1 mouse cellular context compared by ENCODE assay signal in the genomic region with DNA sequence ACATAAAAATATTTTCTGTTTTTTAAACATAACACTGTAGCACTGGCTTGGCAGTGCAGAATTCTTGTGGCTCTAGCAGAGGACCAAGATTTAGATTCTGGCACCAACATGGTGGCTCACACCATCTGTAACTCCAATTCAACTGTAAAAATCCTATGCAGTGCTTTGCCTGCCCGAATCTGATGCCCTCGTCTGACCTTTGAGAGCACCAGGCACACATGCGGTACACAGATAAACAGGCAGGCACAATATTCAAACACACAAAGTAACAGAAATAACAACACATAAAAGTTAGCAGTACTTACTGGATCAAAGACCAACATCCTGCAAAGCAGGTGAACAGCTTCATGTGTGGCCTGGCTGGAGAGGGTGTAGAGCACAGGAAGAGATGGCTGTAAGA.
TF ChIP-seq lines count a peak whose summit lies in the region.

No protein-coding gene starts in this region.

TF ChIP-seq in MEL, 35 proteins besides CTCF, POLR2A, EP300 and RAD21:
- TF ChIP-seq RCOR1 (IDR thresholded peaks at IDR 0.05; ENCODE audit: low read depth, low read length) (peak; percentile 28; the same call in 1 of the 2 replicates), TCF12 (IDR thresholded peaks at IDR 0.05; ENCODE audit: low read depth, low read length) (0 out of 2 replicates have a peak, but pooled peaks have one; percentile 12), ZKSCAN1 (IDR thresholded peaks at IDR 0.05; ENCODE audit: low read depth, low read length) (no peak), CHD2 (IDR thresholded peaks at IDR 0.05; ENCODE audit: low read length) (no peak)
